Mouse (Mus musculus) forebrain, postnatal 0 days (tissue): Measurements from ENCODE around the gene Krt79. TPM values are rescaled to one million over a fixed set of nuclear protein-coding genes. Genes with fewer than 3 reads are reported as not detected.

Experiments
- ATAC-seq: fragments of 200-750 bp; cut with Nextera tagmentation; 2 replicates; pipeline ENCODE4 v1.8.0; 2017; ENCODE audit warnings: mild to moderate bottlenecking, moderate library complexity
- DNase-seq: peaks from one replicate; pipeline ENCODE4 v3.0.0-alpha.2; 2015
- H3K27ac ChIP-seq: fragments of 300-500 bp; sonication (generic); 2 replicates; pipeline ENCODE4 v1.5.1; 2014; ENCODE audit warnings: low read depth, mild to moderate bottlenecking, antibody characterized with exemption, low read length, moderate library complexity, mixed read lengths
- H3K27me3 ChIP-seq: fragments of 300-500 bp; sonication (generic); 2 replicates; pipeline ENCODE4 v1.6.1; 2014; ENCODE audit warnings: mild to moderate bottlenecking, low read length, mixed read lengths; ENCODE audit not compliant: insufficient read depth
- H3K36me3 ChIP-seq: fragments of 300-500 bp; sonication (generic); 2 replicates; pipeline ENCODE4 v1.6.1; 2014; ENCODE audit warnings: mild to moderate bottlenecking, moderate library complexity; ENCODE audit not compliant: insufficient read depth
- H3K4me1 ChIP-seq: fragments of 300-500 bp; sonication (generic); 2 replicates; pipeline ENCODE4 v1.6.1; 2014; ENCODE audit warnings: antibody characterized with exemption; ENCODE audit not compliant: insufficient read depth
- H3K4me2 ChIP-seq: fragments of 300-500 bp; sonication (generic); 2 replicates; pipeline ENCODE4 v1.6.1; 2014; ENCODE audit warnings: low read depth, mild to moderate bottlenecking, moderate library complexity
- H3K4me3 ChIP-seq: fragments of 300-500 bp; sonication (generic); 2 replicates; pipeline ENCODE4 v1.5.1; 2014; ENCODE audit warnings: low read depth, low read length, mixed read lengths
- H3K9ac ChIP-seq: fragments of 300-500 bp; sonication (generic); 2 replicates; pipeline ENCODE4 v1.6.1; 2014; ENCODE audit warnings: mild to moderate bottlenecking
- H3K9me3 ChIP-seq: fragments of 300-500 bp; sonication (generic); 2 replicates; pipeline ENCODE4 v1.6.1; 2016; ENCODE audit warnings: low read length
- CTCF ChIP-seq: sonication (generic); IDR thresholded peaks from 2 replicates; pipeline ENCODE4 v1.5.1; 2016; ENCODE audit warnings: antibody characterized with exemption, control low read depth, low read depth
- WGBS: fragments of 180-500 bp; shearing (Covaris S2); extraction: QIAGEN DNeasy Blood & Tissue Kit; methylation state at CpG from one replicate; pipeline ENCODE4 v1.1.7; 2014; 5-methylcytosine and 5-hydroxymethylcytosine counted together
- polyA plus RNA-seq: library from polyadenylated mRNA; unstranded; fragments of >200 nt; fragmentation: Nextera tagmentation; extraction: Ambion mirVana; gene quantifications from 2 replicates; pipeline ENCODE4 v1.2.1, GENCODE M21; 2015
- total RNA-seq: library from RNA; depleted of rRNA; stranded (reverse); fragments of >200 nt; gene quantifications from 2 replicates; pipeline ENCODE4 v1.2.3, GENCODE M21; 2014

Krt79 gene
- total and polyA plus RNA-seq, 2 experiments from 2014 or later, result 0.14 to 0.44 TPM

DNA sequence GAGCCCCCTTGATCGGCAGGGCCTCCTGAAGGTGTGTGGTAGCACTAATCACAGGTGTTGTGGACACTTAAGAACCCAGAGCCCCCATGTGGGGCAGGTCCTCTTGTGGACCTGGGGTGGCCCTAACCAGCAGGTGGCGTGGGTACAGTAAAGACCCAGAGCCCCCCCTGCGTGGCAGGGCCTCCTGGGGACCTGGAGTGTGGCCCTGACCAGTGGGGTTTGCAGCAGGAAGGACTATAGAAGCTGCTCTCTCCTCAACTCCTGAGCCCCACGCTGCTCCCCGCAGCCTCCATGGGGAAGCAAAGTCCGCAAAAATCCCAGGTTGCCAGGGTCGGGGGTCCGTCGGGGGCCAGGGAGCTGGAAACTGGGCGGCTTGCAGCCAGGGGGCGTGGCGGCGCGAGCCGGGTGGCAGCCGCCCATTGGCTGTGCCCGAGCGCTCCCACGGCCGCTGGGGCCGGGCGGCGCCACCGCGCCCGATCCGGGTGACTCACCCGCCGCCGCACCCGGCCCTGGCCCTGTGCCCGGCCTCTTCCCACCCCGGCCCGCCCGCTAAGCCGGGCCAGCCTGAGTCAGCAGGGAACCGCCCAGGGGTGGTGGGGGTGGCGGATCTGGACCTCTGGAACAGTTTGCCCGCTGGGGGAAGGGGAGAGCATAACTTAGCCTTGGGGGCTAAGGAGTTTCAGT, 37.1 kb upstream of the Krt79 start:
- Histone ChIP-seq H3K4me2 (peak overlapping the region; percentile 87), H3K9ac (peak overlapping the region; percentile 51), H3K4me1 (peaks cover 6% of the 10 kb centered on the region; the same call in 1 of the 2 replicates), H3K27ac (no peak overlapping the region), H3K9me3 (no peaks in the 10 kb centered on the region), H3K36me3 (no peaks in the 10 kb centered on the region), H3K27me3 (no peaks in the 10 kb centered on the region; the same call in 1 of the 2 replicates), H3K4me3 (peak overlapping the region; percentile 38)
- TF ChIP-seq CTCF, result no peak
- peak; percentile 77 for ATAC-seq
- WGBS, result 5% methylated on average over 36 of the region's 39 CpGs
- DNase-seq, result peak; percentile 73

GRCm38 (mm10) chr15:101976641-101977040, 36.5 kb upstream of the Krt79 start:
- peak overlapping the region; percentile 51; the same call in 1 of the 2 replicates for H3K9ac ChIP-seq
- H3K4me2 ChIP-seq, result no peak overlapping the region
- no peak for TF ChIP-seq CTCF
- no peak overlapping the region for H3K4me3 ChIP-seq
- ATAC-seq, result no peak
- H3K27me3 ChIP-seq, result no peaks in the 10 kb centered on the region; the same call in 1 of the 2 replicates
- no peak overlapping the region for H3K27ac ChIP-seq
- DNase-seq, result no peak
- 64% methylated on average over 3 of the region's 3 CpGs for WGBS
- H3K4me1 ChIP-seq, result peaks cover 6% of the 10 kb centered on the region; the same call in 1 of the 2 replicates
- no peaks in the 10 kb centered on the region for H3K36me3 ChIP-seq
- no peaks in the 10 kb centered on the region for H3K9me3 ChIP-seq

- no peaks in the 10 kb centered on the region; the same call in 1 of the 2 replicates for H3K27me3 ChIP-seq
- no peak overlapping the region for H3K9ac ChIP-seq
- WGBS, result 81% methylated on average over 5 of the region's 5 CpGs
- H3K4me3 ChIP-seq, result no peak overlapping the region
- no peak overlapping the region for H3K4me2 ChIP-seq
- no peaks in the 10 kb centered on the region for H3K36me3 ChIP-seq
- no peak for ATAC-seq
- TF ChIP-seq CTCF, result no peak
- no peak overlapping the region for H3K27ac ChIP-seq
- DNase-seq, result no peak
- H3K9me3 ChIP-seq, result no peaks in the 10 kb centered on the region
- peaks cover 6% of the 10 kb centered on the region; the same call in 1 of the 2 replicates for H3K4me1 ChIP-seq
Observed at GRCm38 (mm10) chr15:101976023-101976422, 35.9 kb upstream of the Krt79 start.

DNA sequence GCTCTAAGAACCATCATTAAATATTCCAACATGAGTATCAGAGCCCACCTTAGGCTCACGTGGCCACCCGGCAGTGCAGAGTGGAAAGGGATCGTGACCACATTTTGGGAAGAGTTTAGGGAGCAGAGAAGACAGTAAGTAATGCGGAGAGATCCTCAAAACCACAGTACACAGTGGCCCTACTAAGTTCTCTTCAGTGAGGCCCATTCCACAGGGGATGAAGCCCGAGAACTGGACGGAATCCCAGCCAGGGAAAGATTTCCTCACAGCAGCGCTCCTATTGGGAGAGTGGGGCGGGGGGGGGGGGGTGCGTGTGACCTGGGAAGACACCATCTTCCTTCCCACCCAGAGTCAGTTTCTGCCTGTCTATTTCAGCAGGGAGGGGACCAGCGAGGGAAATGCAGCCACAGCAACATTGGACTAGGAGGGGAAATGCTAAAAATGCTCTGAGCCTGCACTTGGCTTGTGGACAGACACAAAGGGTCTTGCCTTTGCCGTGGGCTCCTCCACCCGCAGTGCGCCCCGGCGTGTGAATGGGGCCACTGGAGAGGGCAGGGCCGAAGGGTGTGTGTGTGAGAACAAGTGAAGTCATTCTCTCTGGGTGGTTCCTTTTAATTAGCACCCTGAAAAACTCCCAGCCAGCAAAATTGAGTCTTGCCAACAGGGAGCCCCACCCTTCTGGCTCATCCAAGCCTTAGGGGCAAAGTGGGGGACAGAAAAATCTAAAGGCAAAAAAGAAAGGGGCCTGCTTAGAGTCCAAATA, 34.1 kb upstream of the Krt79 start:
- no peak for TF ChIP-seq CTCF
- no peak; the same call in 1 of the 2 replicates for ATAC-seq
- 53% methylated on average over 16 of the region's 16 CpGs for WGBS
- Histone ChIP-seq H3K27me3 (no peaks in the 10 kb centered on the region; the same call in 1 of the 2 replicates), H3K27ac (no peak overlapping the region), H3K9ac (no peak overlapping the region), H3K9me3 (no peaks in the 10 kb centered on the region), H3K4me2 (no peak overlapping the region), H3K4me3 (no peak overlapping the region), H3K4me1 (peaks cover 6% of the 10 kb centered on the region; the same call in 1 of the 2 replicates), H3K36me3 (no peaks in the 10 kb centered on the region)
- no peak for DNase-seq

- DNase-seq, result peak; percentile 97
- Histone ChIP-seq H3K9ac (no peak overlapping the region), H3K36me3 (no peaks in the 10 kb centered on the region), H3K27ac (no peak overlapping the region), H3K9me3 (no peaks in the 10 kb centered on the region), H3K27me3 (no peaks in the 10 kb centered on the region; the same call in 1 of the 2 replicates), H3K4me3 (no peak overlapping the region), H3K4me2 (no peak overlapping the region), H3K4me1 (peaks cover 6% of the 10 kb centered on the region; the same call in 1 of the 2 replicates)
- WGBS, result 11% methylated on average over 15 of the region's 15 CpGs
- peak; percentile 99 for TF ChIP-seq CTCF
- ATAC-seq, result peak; percentile 87
Observed at GRCm38 (mm10) chr15:101973414-101974077, 33.4 kb upstream of the Krt79 start.

DNA sequence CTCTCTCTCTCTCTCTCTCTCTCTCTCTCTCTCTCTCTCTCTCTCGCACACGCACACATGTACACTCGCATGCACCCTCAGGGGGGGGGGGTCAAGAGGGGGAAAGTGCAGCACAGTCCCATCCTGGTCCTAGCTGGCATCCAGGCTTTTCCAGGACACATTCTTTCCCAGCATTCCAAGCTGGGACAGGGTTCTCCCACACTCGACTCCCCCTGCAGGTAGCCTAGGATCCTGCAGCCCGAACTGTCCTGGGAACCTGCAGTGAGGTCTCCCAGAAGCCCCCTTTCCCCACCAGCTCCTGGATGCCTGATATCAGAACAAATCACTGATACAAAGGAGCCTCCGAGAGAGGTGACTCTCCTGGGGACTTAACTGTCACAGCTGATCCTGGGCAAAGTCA, 30.4 kb upstream of the Krt79 start:
- H3K27ac ChIP-seq, result no peak overlapping the region
- H3K4me2 ChIP-seq, result no peak overlapping the region
- no peaks in the 10 kb centered on the region for H3K4me1 ChIP-seq
- TF ChIP-seq CTCF, result peak; percentile 78
- H3K27me3 ChIP-seq, result no peaks in the 10 kb centered on the region; the same call in 1 of the 2 replicates
- H3K4me3 ChIP-seq, result no peak overlapping the region
- ATAC-seq (peak; percentile 39; the same call in 1 of the 2 replicates), DNase-seq (peak; percentile 63)
- WGBS, result 14% methylated on average over 3 of the region's 6 CpGs
- H3K36me3 ChIP-seq, result no peaks in the 10 kb centered on the region
- H3K9me3 ChIP-seq, result no peaks in the 10 kb centered on the region
- no peak overlapping the region for H3K9ac ChIP-seq
